Mouse (Mus musculus) E14TG2a.4 (cell line): ENCODE measurements around the gene Tshr.

ENCODE experiments used
- CTCF ChIP-seq: conservative IDR thresholded peaks from 2 replicates; pipeline ENCODE4 v1.5.1; 2014; ENCODE audit warnings: low read length
- NANOG ChIP-seq: IDR thresholded peaks from 2 replicates; pipeline ENCODE4 v1.6.1; 2014; ENCODE audit warnings: borderline replicate concordance, low read length, mixed read lengths
- POU5F1 ChIP-seq: IDR thresholded peaks from 2 replicates; pipeline ENCODE4 v1.6.1; 2014; ENCODE audit warnings: low read length, borderline replicate concordance

GRCm38 (mm10) chr12:91587491-91588033 lies 203.2 kb downstream of the Tshr start:
- TF ChIP-seq CTCF (no peak), NANOG (no peak), POU5F1 (no peak)
